Mouse (Mus musculus): Measurements from ENCODE around the gene Rab27a.

- TF ChIP-seq CTCF (IDR thresholded peaks at IDR 0.05; ENCODE audit: low read depth) (no peak), EP300 (IDR thresholded peaks at IDR 0.05; ENCODE audit: low read depth) (no peak)
These were observed 58.7 kb downstream of the Rab27a start for GRCm38 (mm10) chr9:73103159-73103879.

Data from heart, postnatal 0 days (tissue).